Mouse (Mus musculus): ENCODE measurements around the gene Evi2.

The Evi2 gene

GRCm38 (mm10) chr11:79527739-79528384 is 2.5 kb downstream of the Evi2 start:
- in situ Hi-C loops (cut with MboI; ENCODE audit: low pct_unique_long_range_greater_than_20kb in 1 of 2, low sequenced_read_pairs in 2 of 2, unreplicated experiment in 1 of 2), result no loop called here

- in situ Hi-C loops (cut with MboI; ENCODE audit: low pct_unique_long_range_greater_than_20kb in 1 of 2, low sequenced_read_pairs in 2 of 2, unreplicated experiment in 1 of 2), result no loop called here
Observed at GRCm38 (mm10) chr11:79527015-79527738, 3.2 kb downstream of the Evi2 start.

GRCm38 (mm10) chr11:79526549-79526948 is 3.8 kb downstream of the Evi2 start:
- in situ Hi-C loops (cut with MboI; ENCODE audit: low pct_unique_long_range_greater_than_20kb in 1 of 2, low sequenced_read_pairs in 2 of 2, unreplicated experiment in 1 of 2), result no loop called here

DNA sequence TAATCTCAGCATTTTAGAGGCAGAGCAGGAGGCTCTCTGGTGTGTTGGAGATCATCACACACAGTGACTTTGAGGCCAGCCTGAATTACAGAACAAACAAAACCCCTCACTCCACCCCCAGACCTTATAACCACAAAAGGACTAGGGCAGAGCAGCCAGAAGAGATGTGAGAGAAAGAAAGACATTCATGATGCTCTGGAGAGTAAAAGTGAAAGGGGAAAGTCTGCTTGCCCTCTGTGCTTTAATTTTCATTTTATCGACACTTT is 6.1 kb downstream of the Evi2 start:
- in situ Hi-C loops (cut with MboI; ENCODE audit: low pct_unique_long_range_greater_than_20kb in 1 of 2, low sequenced_read_pairs in 2 of 2, unreplicated experiment in 1 of 2), result no loop called here

- in situ Hi-C loops (cut with MboI; ENCODE audit: low pct_unique_long_range_greater_than_20kb in 1 of 2, low sequenced_read_pairs in 2 of 2, unreplicated experiment in 1 of 2), result no loop called here
Observed at GRCm38 (mm10) chr11:79523560-79524309, 6.7 kb downstream of the Evi2 start, which contains the start of gene Evi2b. Gene Evi2b, minus strand, starts transcription at chr11:79523762.

GRCm38 (mm10) chr11:79522944-79523343 is 7.4 kb downstream of the Evi2 start:
- in situ Hi-C loops (cut with MboI; ENCODE audit: low pct_unique_long_range_greater_than_20kb in 1 of 2, low sequenced_read_pairs in 2 of 2, unreplicated experiment in 1 of 2), result no loop called here

GRCm38 (mm10) chr11:79521930-79522329 is 8.5 kb downstream of the Evi2 start:
- in situ Hi-C loops (cut with MboI; ENCODE audit: low pct_unique_long_range_greater_than_20kb in 1 of 2, low sequenced_read_pairs in 2 of 2, unreplicated experiment in 1 of 2), result no loop called here

GRCm38 (mm10) chr11:79520772-79521171 is 9.6 kb downstream of the Evi2 start:
- in situ Hi-C loops (cut with MboI; ENCODE audit: low pct_unique_long_range_greater_than_20kb in 1 of 2, low sequenced_read_pairs in 2 of 2, unreplicated experiment in 1 of 2), result no loop called here

- in situ Hi-C loops (cut with MboI; ENCODE audit: low pct_unique_long_range_greater_than_20kb in 1 of 2, low sequenced_read_pairs in 2 of 2, unreplicated experiment in 1 of 2), result no loop called here
Observed at GRCm38 (mm10) chr11:79519878-79520291, 10.5 kb downstream of the Evi2 start.

- in situ Hi-C loops (cut with MboI; ENCODE audit: low pct_unique_long_range_greater_than_20kb in 1 of 2, low sequenced_read_pairs in 2 of 2, unreplicated experiment in 1 of 2), result no loop called here
Observed at GRCm38 (mm10) chr11:79519299-79519698, 11.1 kb downstream of the Evi2 start.

GRCm38 (mm10) chr11:79515798-79516197 is 14.6 kb downstream of the Evi2 start:
- in situ Hi-C loops (cut with MboI; ENCODE audit: low pct_unique_long_range_greater_than_20kb in 1 of 2, low sequenced_read_pairs in 2 of 2, unreplicated experiment in 1 of 2), result no loop called here

DNA sequence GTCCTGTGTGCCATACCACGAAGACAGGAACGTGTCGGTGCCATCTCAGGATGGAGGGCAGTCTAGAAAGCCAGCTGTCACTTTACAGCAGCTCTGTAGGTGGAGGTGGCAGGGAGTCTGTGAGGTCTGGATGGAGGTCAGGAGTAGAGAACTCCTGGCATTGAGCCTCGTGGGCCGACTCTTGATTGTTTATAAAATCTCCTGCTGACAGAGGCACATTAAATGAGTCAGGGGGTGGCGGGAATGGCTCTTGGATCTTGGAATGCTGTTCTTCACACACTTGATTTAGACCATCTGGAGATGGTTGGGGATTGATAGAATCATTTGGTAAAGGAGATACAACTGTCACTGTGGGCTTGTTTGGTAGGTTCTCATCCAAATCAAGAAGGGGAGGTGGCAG is 15.1 kb downstream of the Evi2 start:
- in situ Hi-C loops (cut with MboI; ENCODE audit: low pct_unique_long_range_greater_than_20kb in 1 of 2, low sequenced_read_pairs in 2 of 2, unreplicated experiment in 1 of 2), result no loop called here

DNA sequence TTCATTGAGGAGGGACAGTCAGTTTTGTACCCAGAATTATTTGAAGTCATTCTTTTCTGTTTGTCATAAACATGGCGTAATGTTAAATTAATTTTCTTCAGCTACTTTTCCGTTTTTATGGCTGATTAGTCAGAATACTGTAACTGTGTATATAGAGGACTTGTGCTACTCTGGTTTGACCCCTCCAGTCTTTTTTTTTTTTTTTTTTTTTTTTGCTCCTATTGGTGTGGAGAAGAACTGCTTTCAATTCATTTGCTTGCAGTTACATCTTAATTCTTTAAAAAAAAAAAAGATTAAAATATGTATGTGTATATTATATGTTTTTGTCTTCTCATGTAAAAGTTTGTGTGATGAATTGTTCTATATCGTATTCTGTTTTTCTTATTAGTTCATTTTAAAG is 18.4 kb downstream of the Evi2 start:
- in situ Hi-C loops (cut with MboI; ENCODE audit: low pct_unique_long_range_greater_than_20kb in 1 of 2, low sequenced_read_pairs in 2 of 2, unreplicated experiment in 1 of 2), result no loop called here

GRCm38 (mm10) chr11:79504506-79504905 is 25.9 kb downstream of the Evi2 start:
- in situ Hi-C loops (cut with MboI; ENCODE audit: low pct_unique_long_range_greater_than_20kb in 1 of 2, low sequenced_read_pairs in 2 of 2, unreplicated experiment in 1 of 2), result no loop called here

- in situ Hi-C loops (cut with MboI; ENCODE audit: low pct_unique_long_range_greater_than_20kb in 1 of 2, low sequenced_read_pairs in 2 of 2, unreplicated experiment in 1 of 2), result no loop called here
Observed at GRCm38 (mm10) chr11:79503845-79504244, 26.5 kb downstream of the Evi2 start, which contains the start of gene Omg. Gene Omg, minus strand, starts transcription at chr11:79504084.

DNA sequence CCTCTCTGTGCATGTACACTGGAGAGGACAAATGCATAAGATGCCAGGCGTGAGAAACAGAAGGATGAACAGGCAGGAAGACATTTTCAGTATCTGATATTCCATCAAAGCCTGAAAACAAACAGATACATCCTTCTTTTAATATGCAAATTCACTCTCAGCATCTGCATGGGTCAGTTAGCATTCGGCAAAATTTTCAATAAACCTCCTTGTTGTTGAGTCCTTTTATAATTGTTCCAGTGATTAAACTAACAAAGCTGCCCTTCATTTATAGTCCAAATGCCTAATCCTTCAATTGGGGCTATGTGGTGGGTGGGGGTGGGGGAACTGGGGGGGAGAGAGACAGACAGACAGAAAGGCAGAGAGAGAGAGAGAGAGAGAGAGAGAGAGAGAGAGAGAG is 27.5 kb downstream of the Evi2 start:
- in situ Hi-C loops (cut with MboI; ENCODE audit: low pct_unique_long_range_greater_than_20kb in 1 of 2, low sequenced_read_pairs in 2 of 2, unreplicated experiment in 1 of 2), result no loop called here

GRCm38 (mm10) chr11:79494976-79495800 is 35.2 kb downstream of the Evi2 start:
- in situ Hi-C loops (cut with MboI; ENCODE audit: low pct_unique_long_range_greater_than_20kb in 1 of 2, low sequenced_read_pairs in 2 of 2, unreplicated experiment in 1 of 2), result no loop called here

- in situ Hi-C loops (cut with MboI; ENCODE audit: low pct_unique_long_range_greater_than_20kb in 1 of 2, low sequenced_read_pairs in 2 of 2, unreplicated experiment in 1 of 2), result no loop called here
Observed at GRCm38 (mm10) chr11:79484721-79485120, 45.7 kb downstream of the Evi2 start.

Data from mouse embryonic stem cell (cell line).